Mouse (Mus musculus) heart, embryonic 13.5 days (tissue): ENCODE measurements at regions not wholly inside any gene's neighbourhood (a gene's known extent, or its start where the extent isn't known, plus 50 kb on each side); places are given as distances from the start of the nearest gene placed in this dataset.
A peak's percentile ranks its signal among the peaks of the same experiment; 100 is the strongest.

Experiments used
- ATAC-seq: fragments of 200-750 bp; cut with Nextera tagmentation; 2 replicates; pipeline ENCODE4 v1.8.0; 2017; ENCODE audit warnings: moderate TSS enrichment; ENCODE audit not compliant: insufficient number of reproducible peaks, low FRiP score, low TSS enrichment; ENCODE audit errors: extremely low read depth
- H3K27ac ChIP-seq: fragments of 300-500 bp; sonication (generic); replicated peaks from 2 replicates; pipeline ENCODE4 v1.5.1; 2015; ENCODE audit warnings: moderate library complexity, mild to moderate bottlenecking, inconsistent platforms
- H3K27me3 ChIP-seq: fragments of 300-500 bp; sonication (generic); replicated peaks from 2 replicates; pipeline ENCODE4 v1.6.1; 2015; ENCODE audit warnings: mild to moderate bottlenecking, inconsistent platforms
- H3K36me3 ChIP-seq: fragments of 300-500 bp; sonication (generic); 2 replicates; pipeline ENCODE4 v1.6.1; 2015; ENCODE audit warnings: mild to moderate bottlenecking, inconsistent platforms
- H3K4me1 ChIP-seq: fragments of 300-500 bp; sonication (generic); 2 replicates; pipeline ENCODE4 v1.6.1; 2015; ENCODE audit warnings: inconsistent platforms
- H3K4me2 ChIP-seq: fragments of 300-500 bp; sonication (generic); 2 replicates; pipeline ENCODE4 v1.6.1; 2015; ENCODE audit warnings: inconsistent platforms, mild to moderate bottlenecking, moderate library complexity
- H3K4me3 ChIP-seq: fragments of 300-500 bp; sonication (generic); 2 replicates; pipeline ENCODE4 v1.5.1; 2015; ENCODE audit warnings: moderate library complexity, mild to moderate bottlenecking, inconsistent platforms
- H3K9ac ChIP-seq: fragments of 300-500 bp; sonication (generic); 2 replicates; pipeline ENCODE4 v1.6.1; 2015; ENCODE audit warnings: inconsistent platforms, mild to moderate bottlenecking, moderate library complexity
- H3K9me3 ChIP-seq: fragments of 300-500 bp; sonication (generic); 2 replicates; pipeline ENCODE4 v1.6.1; 2016; ENCODE audit warnings: inconsistent platforms
- WGBS: fragments of 180-500 bp; shearing (Covaris S2); methylation state at CpG from one replicate; pipeline ENCODE4 v1.1.7; 2015; ENCODE audit warnings: mixed read lengths; 5-methylcytosine and 5-hydroxymethylcytosine counted together

- no peak overlapping the region for H3K9ac ChIP-seq
- no peak overlapping the region for H3K27ac ChIP-seq
- H3K4me3 ChIP-seq = no peak overlapping the region
- H3K9me3 ChIP-seq = no peaks in the 10 kb centered on the region
- H3K36me3 ChIP-seq = no peaks in the 10 kb centered on the region
- 60% methylated on average over 5 of the region's 5 CpGs for WGBS
- peaks cover 64% of the 10 kb centered on the region for H3K27me3 ChIP-seq
- H3K4me1 ChIP-seq = peaks cover 16% of the 10 kb centered on the region
- H3K4me2 ChIP-seq = no peak overlapping the region
- no peak for ATAC-seq
Observed at GRCm38 (mm10) chr19:14387796-14388195, 210.1 kb downstream of the Tle4 start.

- no peaks in the 10 kb centered on the region for H3K36me3 ChIP-seq
- peaks cover 58% of the 10 kb centered on the region for H3K27me3 ChIP-seq
- H3K4me1 ChIP-seq = peaks cover 16% of the 10 kb centered on the region
- no peak overlapping the region for H3K4me3 ChIP-seq
- H3K9ac ChIP-seq = no peak overlapping the region
- WGBS = 32% methylated on average over 4 of the region's 4 CpGs
- no peak for ATAC-seq
- no peaks in the 10 kb centered on the region for H3K9me3 ChIP-seq
- no peak overlapping the region for H3K27ac ChIP-seq
- no peak overlapping the region for H3K4me2 ChIP-seq
Observed at GRCm38 (mm10) chr19:14388539-14388938, 209.3 kb downstream of the Tle4 start.

- H3K9me3 ChIP-seq = no peaks in the 10 kb centered on the region
- no peak overlapping the region for H3K4me2 ChIP-seq
Observed at GRCm38 (mm10) chr19:14389881-14390837, 207.7 kb downstream of the Tle4 start.

GRCm38 (mm10) chr19:14390914-14391313, 206.9 kb downstream of the Tle4 start:
- Histone ChIP-seq H3K9me3 (no peaks in the 10 kb centered on the region), H3K4me1 (peaks cover 16% of the 10 kb centered on the region), H3K4me3 (no peak overlapping the region), H3K27ac (no peak overlapping the region), H3K27me3 (peaks cover 46% of the 10 kb centered on the region), H3K9ac (no peak overlapping the region), H3K36me3 (no peaks in the 10 kb centered on the region), H3K4me2 (no peak overlapping the region)
- 39% methylated on average over 2 of the region's 2 CpGs for WGBS
- ATAC-seq = no peak

More at GRCm38 (mm10) chr19:14389881-14390837, 207.7 kb downstream of the Tle4 start:
- H3K4me3 ChIP-seq = no peak overlapping the region
- H3K27me3 ChIP-seq = peaks cover 46% of the 10 kb centered on the region
- H3K9ac ChIP-seq = no peak overlapping the region
- H3K36me3 ChIP-seq = no peaks in the 10 kb centered on the region
- H3K4me1 ChIP-seq = peaks cover 16% of the 10 kb centered on the region
- 44% methylated on average over 6 of the region's 6 CpGs for WGBS
- ATAC-seq = 0 out of 2 replicates have a peak, but pooled peaks have one; percentile 46
- H3K27ac ChIP-seq = no peak overlapping the region
